Mouse (Mus musculus) neural tube, embryonic 15.5 days (tissue): ENCODE results near the gene Slc25a28. TPM values are rescaled to one million over a fixed set of nuclear protein-coding genes. Genes with fewer than 3 reads are reported as not detected.
A peak's percentile ranks its signal among the peaks of the same experiment; 100 is the strongest.

ENCODE experiments used
- ATAC-seq: fragments of 200-750 bp; cut with Nextera tagmentation; 2 replicates; pipeline ENCODE4 v1.8.0; 2017; ENCODE audit warnings: mild to moderate bottlenecking, moderate TSS enrichment, moderate library complexity; ENCODE audit not compliant: low FRiP score
- H3K27ac ChIP-seq: fragments of 300-500 bp; sonication (generic); replicated peaks from 2 replicates; pipeline ENCODE4 v1.5.1; 2015; ENCODE audit warnings: mild to moderate bottlenecking, inconsistent platforms
- H3K27me3 ChIP-seq: fragments of 300-500 bp; sonication (generic); replicated peaks from 2 replicates; pipeline ENCODE4 v1.6.1; 2015; ENCODE audit warnings: inconsistent platforms
- H3K36me3 ChIP-seq: fragments of 300-500 bp; sonication (generic); 2 replicates; pipeline ENCODE4 v1.6.1; 2015; ENCODE audit warnings: inconsistent platforms
- H3K4me1 ChIP-seq: fragments of 300-500 bp; sonication (generic); 2 replicates; pipeline ENCODE4 v1.6.1; 2015; ENCODE audit warnings: inconsistent platforms
- H3K4me2 ChIP-seq: fragments of 300-500 bp; sonication (generic); 2 replicates; pipeline ENCODE4 v1.6.1; 2015; ENCODE audit warnings: inconsistent platforms, mild to moderate bottlenecking, moderate library complexity
- H3K4me3 ChIP-seq: fragments of 300-500 bp; sonication (generic); replicated peaks from 2 replicates; pipeline ENCODE4 v1.5.1; 2015; ENCODE audit warnings: mild to moderate bottlenecking, inconsistent platforms
- H3K9ac ChIP-seq: fragments of 300-500 bp; sonication (generic); replicated peaks from 2 replicates; pipeline ENCODE4 v1.6.1; 2015; ENCODE audit warnings: mild to moderate bottlenecking, inconsistent platforms
- H3K9me3 ChIP-seq: fragments of 300-500 bp; sonication (generic); replicated peaks from 2 replicates; pipeline ENCODE4 v1.6.1; 2016; ENCODE audit warnings: inconsistent platforms
- WGBS: fragments of 180-500 bp; shearing (Covaris S2); methylation state at CpG from one replicate; pipeline ENCODE4 v1.1.7; 2015; ENCODE audit warnings: mixed read lengths; 5-methylcytosine and 5-hydroxymethylcytosine counted together
- polyA plus RNA-seq: library from polyadenylated mRNA; unstranded; fragments of >200 nt; fragmentation: Nextera tagmentation; extraction: Ambion mirVana; gene quantifications from 2 replicates; pipeline ENCODE4 v1.2.1, GENCODE M21; 2015

Gene Slc25a28
- 16.2 and 16.5 TPM in 2 replicates for polyA plus RNA-seq

DNA sequence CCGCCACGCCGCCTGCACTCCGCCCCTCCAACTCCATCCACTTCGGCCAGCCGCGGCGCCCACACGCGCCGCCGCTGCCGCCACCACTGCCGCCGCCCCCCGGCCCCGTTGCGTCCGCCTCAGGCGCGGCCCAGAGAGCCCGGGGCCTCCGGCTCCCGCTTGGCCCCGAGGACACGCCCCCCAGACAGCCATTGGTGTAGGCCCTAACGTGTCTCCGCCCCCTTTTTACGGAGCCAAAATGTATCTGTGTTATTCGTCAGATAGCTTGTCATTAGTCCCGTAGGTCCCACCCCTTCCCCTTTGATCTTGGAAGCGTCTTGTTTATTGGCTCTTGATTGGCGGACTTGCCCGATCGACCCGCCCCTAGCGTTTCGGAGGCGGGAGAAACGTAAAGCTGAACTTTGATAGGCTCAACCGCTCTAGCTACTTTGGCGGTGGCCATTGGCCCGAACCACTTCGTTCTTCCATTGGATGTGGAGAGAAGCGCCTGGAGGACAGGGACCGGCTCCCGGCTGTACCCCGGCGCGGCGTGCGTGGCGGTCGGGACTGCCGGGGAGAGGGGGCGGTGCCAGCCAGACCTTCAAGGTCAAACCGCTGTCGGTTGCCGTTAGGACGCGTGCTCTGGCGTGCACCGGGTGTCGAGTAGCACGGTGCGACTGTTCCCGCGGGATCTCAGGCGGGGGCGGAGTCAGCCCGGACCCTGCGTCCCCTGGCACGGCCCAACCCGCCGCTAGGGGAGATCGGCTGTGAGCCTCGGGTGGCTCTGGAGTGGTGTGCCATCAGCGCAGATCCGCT lies at the start of gene Slc25a28:
TSS of gene Slc25a28 (minus strand) at position 152 of the 795 bp plus-strand sequence.
- Histone ChIP-seq H3K9ac (peak within 1 kb of the TSS; percentile 96), H3K4me2 (peak within 1 kb of the TSS; percentile 93), H3K9me3 (no peaks in the 10 kb centered on the region), H3K36me3 (no peaks in the 10 kb centered on the region), H3K4me1 (peaks cover 36% of the 10 kb centered on the region), H3K4me3 (peak within 1 kb of the TSS; percentile 98), H3K27me3 (no peaks in the 10 kb centered on the region; the same call in 1 of the 2 replicates), H3K27ac (peak within 1 kb of the TSS; percentile 99)
- ATAC-seq: peak; percentile 97
- WGBS: under 1% methylated on average over 70 of the region's 79 CpGs

DNA sequence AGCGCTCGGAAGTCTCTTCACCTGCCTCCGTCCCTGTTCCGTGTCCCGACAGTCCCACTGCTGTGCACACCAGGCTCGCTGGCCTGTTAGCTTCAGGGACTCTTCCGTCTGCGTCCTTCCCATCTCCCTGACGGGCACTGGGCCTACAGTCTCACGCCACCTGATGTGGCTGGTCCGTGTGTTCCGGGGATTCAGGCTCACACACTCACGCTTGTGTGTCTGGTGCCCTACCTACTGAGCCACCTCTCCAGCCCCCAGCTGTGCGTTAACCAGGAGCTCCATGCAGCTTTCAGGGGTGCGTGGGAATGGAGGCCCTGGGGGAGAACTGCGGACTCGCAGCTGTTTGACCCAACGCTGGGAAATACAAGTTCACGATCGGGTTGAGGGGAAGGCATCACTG lies 49.5 kb upstream of the Slc25a28 start:
- no peak for ATAC-seq
- Histone ChIP-seq H3K27me3 (no peaks in the 10 kb centered on the region), H3K4me2 (no peak overlapping the region), H3K27ac (no peak overlapping the region), H3K4me3 (no peak overlapping the region), H3K4me1 (no peaks in the 10 kb centered on the region), H3K9me3 (no peaks in the 10 kb centered on the region), H3K9ac (no peak overlapping the region), H3K36me3 (peaks cover 77% of the 10 kb centered on the region)
- 93% methylated on average over 20 of the region's 20 CpGs for WGBS

- Histone ChIP-seq H3K27ac (no peak overlapping the region), H3K36me3 (peaks cover 77% of the 10 kb centered on the region), H3K4me2 (no peak overlapping the region), H3K27me3 (no peaks in the 10 kb centered on the region), H3K4me3 (no peak overlapping the region), H3K4me1 (no peaks in the 10 kb centered on the region), H3K9ac (no peak overlapping the region), H3K9me3 (no peaks in the 10 kb centered on the region)
- 89% methylated on average over 10 of the region's 10 CpGs for WGBS
- no peak for ATAC-seq
These were observed 48.8 kb upstream of the Slc25a28 start for GRCm38 (mm10) chr19:43723501-43723900.

DNA sequence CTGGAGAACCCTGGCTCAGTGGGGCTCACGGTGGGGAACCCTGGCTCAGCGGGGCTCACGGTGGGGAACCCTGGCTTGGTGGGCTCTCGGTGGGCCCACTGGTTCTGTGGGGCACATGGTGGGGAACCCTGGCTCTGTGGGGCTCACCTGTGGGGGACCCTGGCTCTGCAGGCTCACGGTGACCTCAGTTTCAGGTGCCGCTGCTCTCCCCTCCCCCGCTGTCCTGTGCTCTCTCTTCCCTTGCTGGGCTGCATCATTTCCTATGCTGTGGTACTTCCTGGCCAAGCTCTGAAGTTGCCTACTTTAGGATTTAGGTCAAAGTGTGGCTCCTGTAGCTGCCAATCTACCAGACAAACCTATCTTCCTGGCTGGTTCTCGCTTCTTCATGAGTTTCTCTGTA lies 48.2 kb upstream of the Slc25a28 start:
- WGBS: 82% methylated on average over 8 of the region's 8 CpGs

GRCm38 (mm10) chr19:43720061-43720460 lies 45.4 kb upstream of the Slc25a28 start:
- Histone ChIP-seq H3K9ac (no peak overlapping the region), H3K9me3 (no peaks in the 10 kb centered on the region), H3K4me1 (no peaks in the 10 kb centered on the region), H3K4me3 (no peak overlapping the region), H3K27ac (no peak overlapping the region), H3K36me3 (peaks cover 71% of the 10 kb centered on the region), H3K4me2 (no peak overlapping the region), H3K27me3 (no peaks in the 10 kb centered on the region)
- 96% methylated on average over 11 of the region's 11 CpGs for WGBS
- no peak for ATAC-seq

More for the DNA sequence above, 48.2 kb upstream of the Slc25a28 start:
- ATAC-seq: no peak
- no peaks in the 10 kb centered on the region for H3K4me1 ChIP-seq
- no peaks in the 10 kb centered on the region for H3K9me3 ChIP-seq
- H3K9ac ChIP-seq: no peak overlapping the region
- no peak overlapping the region for H3K27ac ChIP-seq
- H3K4me3 ChIP-seq: no peak overlapping the region
- no peaks in the 10 kb centered on the region for H3K27me3 ChIP-seq
- peaks cover 77% of the 10 kb centered on the region for H3K36me3 ChIP-seq
- H3K4me2 ChIP-seq: no peak overlapping the region

DNA sequence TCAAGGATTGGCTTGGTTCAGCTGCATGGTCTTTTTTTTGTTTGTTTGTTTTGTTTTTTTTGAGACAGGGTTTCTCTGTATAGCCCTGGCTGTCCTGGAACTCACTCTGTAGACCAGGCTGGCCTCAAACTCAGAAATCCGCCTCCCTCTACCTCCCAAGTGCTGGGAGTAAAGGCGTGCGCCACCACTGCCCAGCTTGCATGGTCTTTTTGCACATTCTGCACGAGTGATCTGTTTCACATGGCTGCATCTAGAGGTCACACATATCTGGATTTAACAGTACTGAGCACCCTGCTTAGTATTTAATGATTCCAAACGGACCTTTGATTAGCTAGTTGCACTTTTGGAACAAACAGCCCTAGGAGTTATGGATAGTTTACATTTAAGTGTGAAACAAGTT lies 37.3 kb upstream of the Slc25a28 start:
- peaks cover 39% of the 10 kb centered on the region for H3K36me3 ChIP-seq
- no peak for ATAC-seq

DNA sequence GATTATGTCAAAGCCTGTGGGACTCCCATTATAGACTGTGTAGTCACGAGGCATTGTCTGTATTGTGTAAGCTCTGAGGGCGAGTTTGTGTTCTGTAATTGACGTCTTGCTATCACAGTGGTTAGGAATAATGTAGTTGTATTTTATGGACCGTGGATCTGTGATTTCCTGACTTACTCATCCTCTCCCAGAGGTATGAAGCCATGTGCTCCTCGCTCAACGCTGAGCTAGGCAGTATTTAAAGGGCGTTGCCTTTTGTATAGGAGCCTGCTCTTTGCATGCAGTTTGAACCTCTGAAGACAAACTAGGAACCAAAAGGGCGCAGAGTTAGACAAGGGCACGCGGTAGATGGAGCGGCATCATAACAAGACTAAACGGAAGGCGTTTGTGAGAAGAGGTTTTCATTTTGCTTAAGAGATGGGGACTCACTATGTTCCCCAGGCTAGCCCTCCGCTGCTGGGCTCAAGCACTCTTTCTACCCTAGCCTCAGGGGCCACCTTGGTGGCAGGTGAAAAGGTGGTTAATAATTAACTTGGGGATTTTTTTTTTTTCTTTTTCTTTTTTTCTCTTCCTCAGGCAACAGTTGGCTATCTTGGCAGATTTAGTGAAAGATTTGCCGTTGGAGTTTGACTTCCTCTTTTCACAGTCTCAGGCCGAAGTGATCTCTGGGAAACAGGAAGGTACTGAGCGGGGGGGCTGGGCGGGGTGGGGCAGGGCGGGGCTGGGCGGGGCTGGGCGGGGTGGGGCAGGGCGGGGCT lies 36.7 kb upstream of the Slc25a28 start:
- Histone ChIP-seq H3K4me2 (no peak overlapping the region), H3K27me3 (no peaks in the 10 kb centered on the region), H3K27ac (no peak overlapping the region), H3K9me3 (no peaks in the 10 kb centered on the region), H3K9ac (no peak overlapping the region), H3K4me1 (no peaks in the 10 kb centered on the region), H3K4me3 (no peak overlapping the region), H3K36me3 (peaks cover 37% of the 10 kb centered on the region)
- 52% methylated on average over 22 of the region's 22 CpGs for WGBS
- no peak for ATAC-seq

More for the DNA sequence above, 37.3 kb upstream of the Slc25a28 start:
- 77% methylated on average over 5 of the region's 5 CpGs for whole genome bisulfite sequencing
- no peak overlapping the region for H3K27ac ChIP-seq
- H3K9ac ChIP-seq: no peak overlapping the region
- H3K27me3 ChIP-seq: no peaks in the 10 kb centered on the region
- no peaks in the 10 kb centered on the region for H3K9me3 ChIP-seq
- H3K4me3 ChIP-seq: no peak overlapping the region
- no peak overlapping the region for H3K4me2 ChIP-seq
- H3K4me1 ChIP-seq: no peaks in the 10 kb centered on the region

DNA sequence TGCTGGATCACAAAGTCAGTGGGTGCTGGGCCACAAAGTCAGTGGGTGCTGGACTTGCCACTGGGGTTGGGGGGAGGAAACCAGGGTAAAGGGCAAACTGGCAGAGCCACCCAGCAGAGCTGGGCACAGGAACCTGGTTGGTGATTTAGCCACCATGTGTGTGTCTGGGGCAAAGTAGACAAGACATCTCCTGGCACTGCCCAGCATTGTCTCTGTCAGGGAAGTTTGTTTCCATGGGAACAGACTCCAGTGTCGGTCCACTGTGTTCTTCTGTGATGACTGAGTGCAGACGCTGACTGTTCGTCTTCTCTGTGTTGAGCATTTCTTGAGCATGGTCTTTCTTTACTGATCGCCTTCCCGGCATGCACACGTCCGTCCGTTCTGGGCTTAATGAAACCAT lies 34.6 kb upstream of the Slc25a28 start:
- WGBS: 67% methylated on average over 8 of the region's 8 CpGs
- Histone ChIP-seq H3K4me2 (no peak overlapping the region), H3K27ac (no peak overlapping the region), H3K36me3 (peaks cover 42% of the 10 kb centered on the region), H3K27me3 (no peaks in the 10 kb centered on the region), H3K4me1 (no peaks in the 10 kb centered on the region), H3K9me3 (no peaks in the 10 kb centered on the region), H3K4me3 (no peak overlapping the region), H3K9ac (no peak overlapping the region)
- ATAC-seq: no peak

- Histone ChIP-seq H3K4me2 (no peak overlapping the region), H3K9me3 (no peaks in the 10 kb centered on the region), H3K27me3 (no peaks in the 10 kb centered on the region), H3K9ac (no peak overlapping the region), H3K4me1 (no peaks in the 10 kb centered on the region), H3K27ac (no peak overlapping the region), H3K4me3 (no peak overlapping the region), H3K36me3 (peaks cover 46% of the 10 kb centered on the region)
- ATAC-seq: no peak
- 85% methylated on average over 7 of the region's 7 CpGs for WGBS
These were observed 33.5 kb upstream of the Slc25a28 start for GRCm38 (mm10) chr19:43708206-43708605.

GRCm38 (mm10) chr19:43704787-43705497 lies 30.3 kb upstream of the Slc25a28 start:
- Histone ChIP-seq H3K27ac (no peak overlapping the region), H3K9me3 (no peaks in the 10 kb centered on the region), H3K27me3 (no peaks in the 10 kb centered on the region), H3K4me2 (no peak overlapping the region), H3K9ac (no peak overlapping the region), H3K36me3 (peaks cover 59% of the 10 kb centered on the region), H3K4me1 (no peaks in the 10 kb centered on the region), H3K4me3 (no peak overlapping the region)
- WGBS: 92% methylated on average over 17 of the region's 17 CpGs
- no peak for ATAC-seq

GRCm38 (mm10) chr19:43704211-43704610 lies 29.5 kb upstream of the Slc25a28 start:
- H3K9ac ChIP-seq: no peak overlapping the region
- ATAC-seq: no peak
- 87% methylated on average over 11 of the region's 11 CpGs for WGBS
- H3K27me3 ChIP-seq: no peaks in the 10 kb centered on the region
- no peak overlapping the region for H3K27ac ChIP-seq
- H3K36me3 ChIP-seq: peaks cover 65% of the 10 kb centered on the region
- no peaks in the 10 kb centered on the region for H3K4me1 ChIP-seq
- no peaks in the 10 kb centered on the region for H3K9me3 ChIP-seq
- H3K4me3 ChIP-seq: no peak overlapping the region
- no peak overlapping the region for H3K4me2 ChIP-seq
